Mouse (Mus musculus): ENCODE measurements around the gene Pibf1.

Pibf1 gene

DNA sequence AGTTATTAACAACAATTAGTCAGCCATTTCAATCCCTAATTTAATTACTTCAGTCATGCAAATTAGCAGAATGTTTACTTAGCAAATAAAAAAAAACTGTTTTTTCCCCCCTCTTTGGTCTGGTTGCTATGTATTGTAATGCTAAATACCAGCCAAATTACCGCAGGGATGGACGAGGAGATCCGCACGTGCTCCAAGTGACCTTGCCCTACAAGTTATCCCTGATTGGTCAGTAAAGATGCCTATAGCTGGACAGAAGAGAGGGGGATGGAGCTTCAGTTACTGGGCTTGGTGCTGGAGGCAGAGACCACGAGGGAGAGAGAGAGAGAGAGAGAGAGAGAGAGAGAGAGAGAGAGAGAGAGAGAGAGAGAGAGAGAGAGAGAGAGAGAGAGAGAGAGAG is 167.5 kb downstream of the Pibf1 start:
- no peak for DNase-seq (ENCODE audit: low spot score)

DNA sequence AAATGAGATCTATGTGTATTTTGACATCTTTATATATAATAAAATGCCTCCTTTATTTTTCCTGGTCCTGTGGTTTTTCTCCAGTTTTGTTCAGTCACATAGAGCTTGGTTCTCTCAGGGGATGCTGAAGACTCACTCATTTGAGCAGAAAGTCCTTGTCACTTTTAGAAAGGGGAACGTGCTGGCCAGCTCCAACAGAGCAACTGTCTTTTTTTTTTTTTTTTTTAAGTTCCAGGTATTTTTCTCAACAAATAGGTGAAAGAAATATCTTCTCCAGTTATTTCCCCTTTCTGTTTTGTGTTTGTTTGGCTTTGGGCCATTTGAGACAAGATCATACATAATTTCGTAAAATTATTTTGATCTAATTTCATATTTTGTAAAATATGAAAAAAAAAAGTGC is 174.8 kb downstream of the Pibf1 start:
- DNase-seq (ENCODE audit: low spot score): no peak

DNA sequence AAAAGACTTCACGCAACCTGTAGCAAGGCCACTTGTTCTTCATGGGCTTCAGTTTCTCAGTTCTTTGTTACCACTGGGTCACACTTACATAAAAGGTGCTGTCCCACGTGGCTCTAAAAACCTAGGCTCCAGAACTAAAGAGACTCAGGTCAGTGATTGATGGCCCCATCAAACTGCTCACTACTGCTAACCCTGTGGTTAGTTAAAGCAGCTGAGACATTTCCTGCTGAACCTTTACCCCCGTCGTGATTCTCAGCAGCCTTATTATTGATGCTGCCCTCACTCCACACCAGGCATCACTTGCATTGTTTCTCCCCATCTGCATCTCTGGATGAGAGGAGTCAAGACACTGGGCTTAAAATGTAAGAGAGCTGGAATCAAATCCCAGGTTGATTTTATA is 176.6 kb downstream of the Pibf1 start:
- DNase-seq (ENCODE audit: low spot score): no peak

DNA sequence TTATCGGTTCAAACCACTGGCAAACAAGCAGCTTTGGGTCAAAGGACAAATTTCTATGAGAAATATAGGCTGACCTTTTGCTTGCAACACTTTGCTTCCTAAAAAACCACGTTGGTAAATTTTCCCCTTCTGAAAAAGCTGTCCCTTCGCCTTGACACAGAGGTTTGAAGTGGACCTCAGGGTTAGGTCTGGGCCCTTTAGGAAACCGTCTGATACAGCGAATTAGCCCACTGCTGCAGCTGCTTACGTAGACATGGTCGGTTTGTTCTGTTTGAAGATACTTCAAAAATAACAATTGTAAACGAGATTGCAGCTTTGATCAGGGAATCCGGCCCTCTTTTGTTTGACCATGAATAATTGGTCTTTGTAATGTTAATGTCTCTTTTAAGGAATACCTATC is 179.1 kb downstream of the Pibf1 start:
- DNase-seq (ENCODE audit: low spot score): no peak

DNA sequence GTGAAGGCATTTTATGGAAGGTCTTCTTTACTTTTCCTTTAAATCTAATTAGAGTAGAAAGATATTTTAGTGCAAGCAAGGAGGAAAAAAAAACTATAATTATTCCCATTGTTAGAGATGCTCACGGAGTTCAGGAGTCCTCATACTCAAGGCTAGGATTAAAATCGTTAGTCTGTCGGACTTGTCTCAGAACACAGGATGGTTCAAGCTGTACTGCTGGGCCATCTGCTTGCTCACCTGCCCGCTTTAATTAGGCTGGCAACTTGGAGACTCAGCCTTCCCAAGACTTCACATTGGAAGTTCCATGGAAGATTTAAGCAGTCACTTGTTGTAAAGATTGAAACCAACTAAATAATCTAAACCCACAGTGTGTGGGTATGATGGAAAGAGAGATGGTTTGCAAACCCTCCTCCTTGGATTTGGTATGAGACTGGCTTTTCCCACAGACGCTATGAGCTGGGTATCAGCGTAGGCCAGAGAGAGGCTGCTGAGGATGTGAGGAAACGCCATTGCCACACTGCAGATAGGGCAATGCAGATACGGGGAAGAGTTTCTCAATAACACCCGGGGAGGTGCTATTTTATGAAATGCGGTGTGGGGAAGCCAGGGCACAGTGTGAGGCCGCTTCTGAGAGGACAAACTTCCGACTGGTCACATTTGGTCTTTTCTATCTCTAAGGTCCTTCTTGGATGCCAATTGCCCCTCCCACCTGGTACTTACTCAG is 179.7 kb downstream of the Pibf1 start:
- DNase-seq (ENCODE audit: low spot score): no peak

DNA sequence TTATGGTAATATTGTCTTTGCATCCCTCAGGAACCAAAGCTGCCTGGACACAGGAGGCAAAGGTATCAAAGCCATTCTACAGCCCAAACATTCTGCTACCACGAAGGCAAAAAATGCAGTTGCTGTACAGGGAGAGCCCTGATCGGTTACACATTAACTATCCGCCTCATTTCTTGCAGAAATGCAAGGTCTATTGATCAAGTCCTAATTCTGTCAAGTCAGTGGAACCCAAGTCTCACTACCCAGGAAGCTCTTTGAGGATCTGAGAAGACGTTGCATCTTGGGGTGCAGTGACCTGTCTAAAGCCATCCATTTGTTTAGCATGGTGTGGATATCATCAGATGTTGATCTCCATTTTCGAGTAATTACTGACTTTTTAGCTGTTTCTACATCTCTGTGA is 181.2 kb downstream of the Pibf1 start:
- DNase-seq (ENCODE audit: low spot score): no peak

DNA sequence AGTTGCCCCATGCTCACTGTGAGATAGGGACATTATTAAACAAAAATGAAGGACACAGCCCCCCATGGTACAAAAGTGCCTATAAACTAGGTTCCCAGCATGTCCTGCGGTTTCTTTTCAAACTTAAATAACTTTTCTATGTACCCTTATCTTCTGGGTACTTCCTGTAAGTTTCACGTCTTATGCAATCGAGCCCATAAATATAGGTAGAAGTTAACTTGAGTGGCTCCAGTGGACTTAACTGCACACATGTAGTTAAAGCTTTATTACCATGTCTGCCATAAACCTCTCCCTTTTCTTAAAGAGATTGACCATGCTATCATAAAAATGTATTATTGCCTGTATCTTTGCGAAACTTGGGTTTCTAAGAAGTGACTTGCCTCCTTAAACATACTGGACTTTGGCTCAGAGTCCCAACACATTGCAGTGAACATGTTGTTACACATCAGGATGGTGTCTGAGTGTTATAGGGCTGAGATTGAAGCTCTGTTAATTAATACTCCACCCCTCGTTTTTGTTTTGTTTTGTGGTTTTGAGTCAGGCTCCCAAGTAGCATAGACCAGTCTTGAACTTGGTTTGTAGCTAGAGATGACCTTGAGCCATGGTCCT is 181.7 kb downstream of the Pibf1 start:
- DNase-seq (ENCODE audit: low spot score): no peak

DNA sequence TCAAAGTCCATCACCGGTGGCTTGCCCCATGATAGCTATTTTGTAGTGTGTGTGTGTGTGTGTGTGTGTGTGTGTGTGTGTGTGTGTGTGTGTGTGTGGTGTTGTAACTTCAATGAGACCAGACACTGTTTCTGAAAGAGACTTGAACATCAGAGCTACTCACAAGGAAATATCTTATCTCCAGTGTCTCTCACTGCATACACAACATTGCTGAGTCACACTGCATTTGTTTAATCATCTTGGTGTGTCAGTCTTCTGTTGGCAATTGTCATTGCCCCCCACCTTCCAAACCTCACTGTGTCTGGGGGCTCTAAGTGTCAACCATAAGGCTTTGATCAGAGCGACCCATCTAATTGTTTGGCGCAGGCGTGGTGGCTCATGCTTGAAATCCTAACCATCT is 186.3 kb downstream of the Pibf1 start:
- DNase-seq (ENCODE audit: low spot score): no peak

DNA sequence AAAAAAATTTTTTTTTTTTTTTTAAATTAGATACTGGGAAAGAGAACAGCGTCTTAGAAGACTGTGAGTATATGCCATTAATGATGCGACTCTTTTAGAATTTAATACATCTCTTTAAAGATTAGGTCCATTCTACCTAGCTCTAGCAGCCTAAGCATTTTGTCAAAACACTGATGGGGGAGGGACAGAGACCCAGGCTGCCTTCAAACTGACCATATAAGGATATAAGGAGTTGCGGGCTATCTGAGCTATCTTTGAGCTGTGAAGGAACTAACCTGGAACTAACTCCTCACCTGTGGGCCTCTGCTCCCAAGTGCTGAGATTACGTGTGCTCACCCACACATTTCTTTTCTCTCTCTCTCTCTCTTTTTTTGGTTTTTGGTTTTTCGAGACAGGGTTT is 193.0 kb downstream of the Pibf1 start:
- DNase-seq (ENCODE audit: low spot score): no peak

DNA sequence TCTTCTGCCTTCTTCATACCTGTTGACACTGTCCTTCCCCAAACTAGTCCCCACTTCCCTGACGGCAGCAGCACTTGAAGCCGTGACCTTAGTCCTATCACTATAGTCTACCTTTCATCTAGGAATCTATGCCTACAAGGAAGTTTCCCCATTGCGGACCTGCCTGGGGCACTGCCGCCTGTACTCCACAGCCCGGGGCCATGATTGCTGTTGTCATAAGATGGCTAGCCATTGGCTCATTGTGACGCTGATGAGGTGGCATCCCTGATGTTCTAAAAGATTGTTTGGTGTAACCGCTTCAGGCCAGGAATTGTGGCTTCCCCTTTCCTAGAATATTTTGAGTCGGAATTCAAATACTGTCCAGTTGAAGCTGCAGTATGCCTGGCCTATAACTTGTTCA is 195.2 kb downstream of the Pibf1 start:
- no peak for DNase-seq (ENCODE audit: low spot score)

DNA sequence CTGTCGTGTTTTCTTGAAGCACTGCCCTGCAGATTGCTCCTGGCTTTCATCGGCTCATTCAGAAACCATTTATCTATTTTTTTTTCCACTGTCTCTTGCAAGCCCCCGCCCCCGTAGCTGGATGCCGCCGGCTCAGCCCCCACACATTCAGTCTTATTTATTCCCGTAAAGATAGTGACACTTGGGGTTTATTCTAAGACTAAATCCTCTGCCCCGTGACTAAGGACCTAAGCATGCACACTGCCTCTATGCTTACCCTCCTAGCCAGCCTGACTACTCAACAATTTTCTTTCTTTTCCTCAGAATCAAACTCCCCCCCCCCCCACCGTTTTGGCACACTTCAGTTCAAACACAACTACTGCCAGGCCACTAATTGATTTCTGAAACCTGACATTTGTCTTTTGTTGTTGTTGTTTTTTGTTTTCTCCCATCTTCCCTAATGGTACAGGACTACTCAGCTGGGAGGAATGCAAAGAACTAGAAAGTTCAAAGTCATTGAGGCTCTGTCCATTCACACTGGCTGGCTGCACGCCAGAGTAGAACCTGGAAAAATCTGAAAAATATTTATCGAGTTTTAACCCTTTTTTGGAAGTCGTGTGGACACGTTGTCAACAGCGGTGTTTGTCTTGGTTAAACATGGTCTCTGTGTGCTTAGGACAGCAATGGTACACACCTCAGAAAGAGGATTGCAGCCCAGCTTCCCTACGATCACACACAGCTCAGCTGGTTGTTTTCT is 196.6 kb downstream of the Pibf1 start:
- no peak for DNase-seq (ENCODE audit: low spot score)

DNA sequence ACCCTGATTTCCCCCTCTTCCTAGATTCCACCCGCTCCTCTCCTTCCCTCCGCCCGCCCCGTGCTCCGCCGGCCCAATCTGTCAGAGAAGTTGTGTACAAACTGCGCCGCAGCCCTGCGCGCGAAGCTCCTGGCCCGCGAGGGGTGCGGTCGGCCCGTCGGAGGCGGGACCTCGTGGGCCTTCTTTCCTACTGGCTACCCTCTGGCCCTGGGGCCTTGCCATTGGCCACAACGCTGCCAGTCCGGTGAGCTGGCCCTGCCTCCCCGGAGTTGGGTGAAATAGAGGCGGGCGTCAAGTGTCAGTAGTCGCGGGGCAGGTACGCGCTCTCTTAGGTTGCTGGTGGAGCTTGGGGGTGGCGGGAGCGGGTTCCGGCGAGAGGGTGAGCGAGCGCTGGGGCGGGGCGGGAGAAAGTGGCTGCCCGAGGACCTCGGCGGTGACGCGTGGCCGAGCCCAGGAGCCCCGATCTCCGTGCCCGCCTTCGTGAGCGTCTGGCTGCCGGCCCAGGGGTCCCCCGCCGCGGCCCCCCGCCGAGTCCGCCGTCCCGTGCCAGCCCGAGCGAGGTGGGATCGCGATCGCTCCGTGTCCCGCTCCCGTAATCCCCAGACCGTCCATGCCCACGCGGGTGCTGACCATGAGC is 199.3 kb downstream of the Pibf1 start, which contains the start of gene Klf5:
Gene Klf5, plus strand, starts transcription at position 307 of the 637 bp plus-strand sequence.
- DNase-seq (ENCODE audit: low spot score): peak; percentile 90

DNA sequence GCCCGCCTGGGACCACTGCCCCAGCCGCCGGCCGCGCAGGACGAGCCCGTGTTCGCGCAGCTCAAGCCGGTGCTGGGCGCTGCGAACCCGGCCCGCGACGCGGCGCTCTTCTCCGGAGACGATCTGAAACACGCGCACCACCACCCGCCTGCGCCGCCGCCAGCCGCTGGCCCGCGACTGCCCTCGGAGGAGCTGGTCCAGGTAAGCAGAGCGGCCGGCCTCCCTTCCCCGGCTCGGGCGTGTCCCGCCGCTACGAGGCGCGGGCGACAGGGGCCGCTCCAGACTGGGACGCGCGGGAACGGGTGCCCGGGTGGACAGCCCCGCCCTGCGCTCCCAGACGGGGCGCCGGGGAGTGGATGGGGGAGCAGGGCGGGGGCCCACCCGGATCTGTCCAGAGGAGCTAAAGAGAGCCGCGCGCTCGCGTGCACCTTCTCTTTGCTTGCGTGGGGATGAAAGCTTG is 199.8 kb downstream of the Pibf1 start:
- DNase-seq (ENCODE audit: low spot score): peak; percentile 26

DNA sequence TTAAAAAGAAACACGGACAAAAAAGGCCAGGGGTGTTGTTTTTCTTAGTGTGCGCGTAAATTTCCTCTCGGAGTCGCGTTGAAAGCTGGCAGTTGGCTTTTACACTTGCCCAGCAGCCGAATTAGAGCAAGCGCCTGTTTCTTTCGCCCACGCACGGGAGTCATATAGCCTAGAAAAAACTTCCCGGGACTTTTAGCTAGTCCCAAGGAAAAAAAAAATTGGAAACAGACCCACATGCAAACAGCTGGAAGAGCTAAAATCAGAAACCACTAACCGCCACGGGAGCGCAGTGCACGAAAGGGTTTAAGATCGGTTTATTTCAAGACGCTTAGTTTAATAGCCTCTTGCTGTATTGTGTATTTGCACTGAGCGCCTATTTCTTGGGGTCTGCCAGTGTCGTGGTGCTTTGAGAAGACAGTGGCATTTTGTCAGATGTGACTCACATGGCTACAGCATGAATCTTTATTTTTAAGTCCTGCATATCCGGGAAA is 200.5 kb downstream of the Pibf1 start:
- DNase-seq (ENCODE audit: low spot score): peak; percentile 64

DNA sequence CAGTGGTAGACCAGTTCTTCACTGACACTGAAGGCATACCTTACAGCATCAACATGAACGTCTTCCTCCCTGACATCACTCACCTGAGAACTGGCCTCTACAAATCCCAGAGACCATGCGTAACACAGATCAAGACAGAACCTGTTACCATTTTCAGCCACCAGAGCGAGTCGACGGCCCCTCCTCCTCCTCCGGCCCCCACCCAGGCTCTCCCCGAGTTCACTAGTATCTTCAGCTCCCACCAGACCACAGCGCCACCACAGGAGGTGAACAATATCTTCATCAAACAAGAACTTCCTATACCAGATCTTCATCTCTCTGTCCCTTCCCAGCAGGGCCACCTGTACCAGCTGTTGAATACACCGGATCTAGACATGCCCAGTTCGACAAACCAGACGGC is 202.2 kb downstream of the Pibf1 start:
- DNase-seq (ENCODE audit: low spot score): no peak
